Mouse (Mus musculus) kidney, adult 2 months (tissue): ENCODE measurements around the gene Foxp4.

Experiments used
- CTCF ChIP-seq: fragments of 200-500 bp; conservative IDR thresholded peaks from 2 replicates; pipeline ENCODE4 v1.5.1; 2011; ENCODE audit warnings: low read depth, mild to moderate bottlenecking, control low read depth, low read length, moderate library complexity, mixed read lengths; ENCODE audit not compliant: insufficient read depth, insufficient read length
- POLR2A ChIP-seq: fragments of 200-500 bp; IDR thresholded peaks from one replicate; pipeline ENCODE4 v1.6.1; 2011; ENCODE audit warnings: low read depth, low read length, control low read depth

DNA sequence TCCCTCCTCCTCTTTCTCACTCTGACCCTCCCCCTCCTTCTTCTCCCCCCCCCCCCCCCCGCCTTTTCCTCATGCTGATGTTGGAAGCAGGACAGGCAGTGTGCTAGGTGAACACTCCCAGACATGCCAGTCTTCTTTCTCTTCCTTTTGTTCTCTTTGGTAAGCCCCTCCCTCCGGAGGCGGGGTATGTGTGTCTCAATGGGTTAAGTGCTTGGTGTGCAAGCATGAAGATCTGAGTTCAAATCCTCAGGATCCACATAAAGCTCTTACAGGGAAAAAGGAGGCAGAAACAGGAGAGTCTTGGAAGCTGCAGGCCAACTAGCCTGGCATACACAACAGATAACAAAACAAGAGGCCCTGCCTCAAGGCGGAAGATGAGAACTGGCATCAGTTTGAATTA lies 71.1 kb downstream of the Foxp4 start:
- no peak for TF ChIP-seq CTCF
- TF ChIP-seq POLR2A, result no peak
